Mouse (Mus musculus): ENCODE results near the gene Atp10b.
"Not testable (repeated sequence)": the region's sequence is repeated elsewhere in the genome, so short reads cannot be mapped to it uniquely, and the experiment has no call there.

The Atp10b gene

GRCm38 (mm10) chr11:43149577-43149976 is at the start of gene Atp10b:
Gene Atp10b (plus strand): TSS chr11:43149877.
- DNase-seq (ENCODE audit: low spot score in 2 of 2) = no peak

DNA sequence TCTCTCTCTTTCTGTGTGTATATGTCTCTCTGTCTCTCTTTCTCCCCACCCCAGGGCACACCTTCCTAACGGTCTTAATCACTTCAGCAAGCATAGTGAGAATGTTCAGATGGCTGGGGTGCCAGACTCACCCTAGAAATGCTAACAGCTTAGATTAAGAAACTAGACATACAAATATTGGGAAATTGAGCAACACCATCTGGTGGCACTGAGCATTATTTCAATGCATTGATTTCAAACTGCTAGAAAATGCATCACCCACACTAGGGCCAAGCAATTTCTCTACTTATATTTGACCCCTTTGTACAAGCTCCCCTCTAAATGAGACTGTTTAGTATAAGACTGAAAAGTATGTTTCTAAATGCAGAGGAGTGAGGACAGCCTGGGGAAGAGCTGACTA is 48.3 kb upstream of the Atp10b start:
- DNase-seq (ENCODE audit: low spot score in 2 of 2) = no peak

- no peak for DNase-seq (ENCODE audit: low spot score in 2 of 2)
Measured at GRCm38 (mm10) chr11:43125908-43126477, 23.7 kb upstream of the Atp10b start.

- not testable (repeated sequence) for DNase-seq (ENCODE audit: low spot score in 2 of 2)
Measured at GRCm38 (mm10) chr11:43126573-43126972, 23.1 kb upstream of the Atp10b start.

DNA sequence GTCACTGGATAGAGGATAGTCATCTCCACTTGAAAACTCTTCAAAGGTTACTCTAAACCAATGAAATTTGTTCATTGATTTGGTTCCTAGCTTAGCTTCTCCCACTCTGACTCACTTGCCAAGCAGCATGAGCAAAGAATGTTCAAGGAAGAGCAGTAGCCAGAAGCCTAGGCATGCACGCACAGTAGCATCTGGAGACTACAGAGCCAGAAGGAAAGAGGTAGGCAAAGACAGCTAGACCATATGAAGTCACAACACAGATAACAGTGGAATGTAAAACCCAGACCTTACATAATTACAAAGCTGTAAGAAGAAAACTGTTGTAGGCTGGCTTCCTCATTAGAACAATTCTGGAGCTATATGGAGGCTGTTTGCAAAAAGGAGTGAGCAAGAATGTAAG is 8.4 kb upstream of the Atp10b start:
- DNase-seq (ENCODE audit: low spot score in 2 of 2) = no peak

GRCm38 (mm10) chr11:43142811-43143210 is 6.9 kb upstream of the Atp10b start:
- no peak for DNase-seq (ENCODE audit: low spot score in 2 of 2)

DNA sequence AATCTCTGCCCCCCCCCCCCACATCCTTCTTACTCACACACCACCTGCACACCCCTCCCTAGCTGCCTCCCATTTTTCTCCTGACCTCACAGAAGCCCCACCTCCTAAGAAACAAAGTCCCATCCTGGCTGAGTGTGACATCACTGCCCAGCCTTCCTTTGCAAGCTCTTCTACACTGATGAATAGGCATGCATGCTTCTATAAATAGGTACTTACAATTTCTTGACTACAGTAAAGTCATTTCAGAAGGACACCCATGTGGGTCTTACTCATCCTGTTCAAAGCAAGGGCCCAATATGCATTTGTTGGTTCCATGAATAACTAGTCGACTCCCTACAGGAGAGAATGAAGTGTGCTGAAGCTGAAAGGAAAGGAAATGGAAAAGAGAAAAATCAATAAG is 5.5 kb upstream of the Atp10b start:
- DNase-seq (ENCODE audit: low spot score in 2 of 2) = no peak

GRCm38 (mm10) chr11:43144882-43145281 is 4.8 kb upstream of the Atp10b start:
- not testable (repeated sequence) for DNase-seq (ENCODE audit: low spot score in 2 of 2)

DNA sequence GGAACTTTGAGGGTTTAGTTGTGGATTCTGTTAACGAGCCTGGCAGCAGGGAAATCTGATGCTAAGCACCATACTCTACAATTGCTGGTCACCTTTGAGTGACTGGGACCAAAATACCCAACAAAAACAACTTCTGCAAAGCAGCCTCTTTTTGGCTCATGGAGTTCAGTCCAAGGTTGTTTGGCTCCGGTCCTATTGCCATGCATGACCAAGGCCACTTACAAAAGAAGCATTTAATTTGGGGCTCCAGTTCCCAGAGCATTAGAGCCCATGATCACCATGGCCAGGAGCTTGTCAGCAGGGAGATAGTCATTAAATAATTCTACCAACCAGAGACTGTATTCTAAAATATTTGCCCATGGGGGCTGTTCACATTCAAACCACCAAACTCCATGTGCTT is 2.3 kb upstream of the Atp10b start:
- no peak for DNase-seq (ENCODE audit: low spot score in 2 of 2)

DNA sequence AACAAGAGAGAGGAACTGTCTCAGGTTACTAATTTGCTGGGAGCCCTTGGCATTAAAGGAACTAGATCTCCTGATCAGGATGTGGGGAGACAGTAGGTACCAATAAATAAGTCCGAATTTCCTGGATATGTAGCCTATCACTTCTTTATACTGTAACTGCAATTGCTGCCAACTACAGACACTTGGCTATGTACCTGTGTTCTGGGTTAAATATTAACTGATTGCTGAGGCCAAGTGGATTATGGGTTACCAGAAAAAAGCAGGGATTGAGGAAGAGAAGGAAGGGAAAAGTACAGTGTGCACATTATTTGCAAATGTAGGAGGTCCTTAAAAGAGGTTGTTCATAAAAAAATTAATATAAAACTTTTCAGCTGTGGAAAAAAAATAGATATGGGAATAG is 1.3 kb upstream of the Atp10b start:
- DNase-seq (ENCODE audit: low spot score in 2 of 2) = no peak

DNA sequence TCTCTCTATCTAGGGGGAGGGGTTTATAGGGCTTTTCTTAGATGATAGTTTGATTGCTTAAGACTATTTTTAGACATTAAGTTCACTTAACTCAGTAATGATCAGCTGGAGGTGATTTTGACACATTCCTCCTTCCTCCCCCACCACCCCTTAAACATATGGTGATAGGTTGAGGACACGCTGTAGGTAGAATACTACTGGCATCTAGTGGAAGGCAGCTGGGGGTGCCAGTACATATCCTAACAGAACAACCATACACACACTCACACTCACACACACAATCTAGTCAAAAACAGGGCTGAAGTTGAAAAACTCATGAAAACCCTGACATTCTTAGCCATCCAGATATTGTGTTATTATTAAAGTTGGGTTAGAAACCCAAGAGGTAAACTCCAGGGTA is 5.3 kb downstream of the Atp10b start:
- DNase-seq (ENCODE audit: low spot score in 2 of 2) = no peak

- no peak for DNase-seq (ENCODE audit: low spot score in 2 of 2)
Measured at GRCm38 (mm10) chr11:43155417-43155816, 5.7 kb downstream of the Atp10b start.

- DNase-seq (ENCODE audit: low spot score in 2 of 2) = no peak
Measured at GRCm38 (mm10) chr11:43158814-43159213, 9.1 kb downstream of the Atp10b start.

GRCm38 (mm10) chr11:43160188-43160942 is 10.7 kb downstream of the Atp10b start:
- DNase-seq (ENCODE audit: low spot score in 2 of 2) = no peak

DNA sequence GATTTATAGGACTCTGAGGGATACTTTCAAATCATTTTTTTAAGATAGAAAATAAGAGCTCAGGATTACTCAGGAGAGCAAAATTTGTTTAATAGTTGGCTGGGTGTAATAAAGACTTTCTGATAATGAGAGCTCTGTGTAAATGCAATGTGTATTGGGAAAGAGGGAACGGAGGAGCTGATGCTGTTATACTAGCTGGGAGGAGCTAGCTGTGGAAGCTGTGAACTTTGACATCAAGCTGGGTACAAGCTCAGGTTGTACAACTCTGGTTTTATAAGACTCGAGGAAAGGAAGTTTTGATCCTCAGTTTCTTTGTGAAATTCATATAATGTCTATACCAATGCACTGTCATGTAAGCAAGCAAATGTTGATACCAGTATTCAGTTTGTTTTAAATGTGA is 20.9 kb downstream of the Atp10b start:
- DNase-seq (ENCODE audit: low spot score in 2 of 2) = no peak

DNA sequence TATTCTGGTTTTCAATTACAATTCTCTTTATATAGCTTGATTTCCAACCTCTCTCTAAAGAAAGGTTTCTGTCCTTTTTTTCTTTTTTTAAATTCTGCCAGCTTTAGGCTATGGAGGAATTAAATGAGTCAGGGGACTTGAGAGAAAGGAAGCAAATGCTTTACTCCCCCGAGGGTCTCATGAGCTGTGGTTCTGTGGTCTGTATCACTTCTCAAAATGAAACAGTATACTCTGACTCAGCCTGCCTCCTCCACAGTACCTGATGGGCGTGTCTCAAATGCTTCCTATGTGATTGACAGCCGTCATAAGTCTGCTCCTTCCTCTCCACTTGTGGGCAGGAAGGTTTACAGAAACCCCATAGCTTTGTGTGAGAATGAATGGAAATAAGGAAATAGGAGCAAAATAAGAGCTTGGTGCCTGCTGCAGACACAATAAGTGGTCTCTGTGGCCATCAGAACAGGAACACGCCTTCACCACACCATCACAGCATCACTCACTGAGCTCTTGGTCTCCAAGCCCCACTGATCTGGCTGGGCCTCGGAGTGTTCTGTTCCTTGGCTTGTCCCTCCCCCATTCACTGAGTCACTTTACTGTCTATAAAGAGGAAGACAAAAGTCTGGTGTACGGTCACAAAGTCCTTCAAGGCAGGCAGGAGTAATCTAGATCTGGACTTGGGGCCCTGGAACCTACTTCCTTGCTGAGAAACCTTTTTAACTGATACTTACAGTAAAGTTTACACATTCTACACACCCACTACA is 24.9 kb downstream of the Atp10b start:
- DNase-seq (ENCODE audit: low spot score in 2 of 2) = no peak

GRCm38 (mm10) chr11:43182401-43182800 is 32.7 kb downstream of the Atp10b start:
- no peak for DNase-seq (ENCODE audit: low spot score in 2 of 2)

GRCm38 (mm10) chr11:43182816-43183215 is 33.1 kb downstream of the Atp10b start:
- DNase-seq (ENCODE audit: low spot score in 2 of 2) = no peak

DNA sequence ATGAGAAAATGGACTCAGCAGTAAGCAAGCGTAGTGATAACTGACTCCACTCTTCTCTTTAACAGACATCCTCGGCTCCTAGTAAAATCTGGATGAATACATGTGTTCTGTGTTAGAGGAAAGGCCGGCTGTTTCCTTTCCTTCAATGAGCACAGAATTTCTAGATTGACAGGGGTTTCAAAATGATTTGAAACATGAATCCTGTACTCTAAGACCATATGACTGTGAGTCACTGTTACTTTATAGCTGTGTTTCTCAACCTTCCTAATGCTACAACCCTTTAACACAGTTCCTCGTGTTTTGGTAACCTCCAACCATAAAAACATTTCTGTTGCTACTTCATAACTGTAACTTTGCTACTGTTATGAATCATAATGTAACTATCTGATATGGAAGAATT is 33.8 kb downstream of the Atp10b start:
- no peak for DNase-seq (ENCODE audit: low spot score in 2 of 2)

- DNase-seq (ENCODE audit: low spot score in 2 of 2) = no peak
Measured at GRCm38 (mm10) chr11:43186291-43186690, 36.6 kb downstream of the Atp10b start.

DNA sequence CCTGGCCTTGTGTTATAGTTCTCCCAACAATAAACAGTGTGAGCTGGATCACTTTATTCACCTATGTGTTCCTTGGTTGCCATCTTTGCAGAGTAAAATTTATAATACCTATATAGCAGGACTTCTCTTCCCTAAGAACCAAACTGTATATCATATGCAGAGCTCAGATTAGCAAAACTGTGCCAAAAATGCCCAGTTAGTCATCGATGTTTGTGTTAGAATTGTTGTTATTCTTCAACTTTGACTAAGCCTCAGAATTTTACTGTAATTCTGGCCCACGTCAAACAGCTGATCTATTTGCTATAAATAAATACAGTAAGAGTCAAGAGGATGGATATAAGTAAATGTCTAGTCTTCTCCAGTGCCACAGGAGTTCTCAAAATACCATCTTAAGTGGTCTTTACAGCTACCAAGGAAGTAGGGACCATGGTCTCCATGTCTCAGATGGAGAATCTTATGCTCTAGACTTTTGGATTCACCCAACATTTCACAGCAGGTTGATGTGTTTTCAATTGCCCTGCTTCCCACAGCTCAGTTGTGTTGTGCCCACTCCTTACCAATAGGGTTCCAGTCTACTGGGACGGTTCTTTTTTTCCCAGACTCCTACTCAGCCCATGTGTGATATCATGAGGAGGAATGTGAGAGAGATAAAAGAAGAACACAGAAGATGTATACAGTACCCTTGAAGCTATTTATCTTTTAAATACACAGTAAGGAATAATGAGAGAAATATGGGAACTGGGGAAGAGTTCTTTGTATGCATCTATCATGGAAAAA is 40.3 kb downstream of the Atp10b start:
- no peak for DNase-seq (ENCODE audit: low spot score in 2 of 2)

GRCm38 (mm10) chr11:43198811-43199210 is 49.1 kb downstream of the Atp10b start:
- no peak for DNase-seq (ENCODE audit: low spot score in 2 of 2)
